Mouse (Mus musculus): Measurements from ENCODE around the gene Spa17.

Gene Spa17

GRCm38 (mm10) chr9:37613182-37613910, at the start of gene Spa17:
TSS of gene Spa17 (minus strand) at chr9:37613722.
- in situ Hi-C loops (cut with MboI; ENCODE audit: unreplicated experiment in 2 of 2): loop anchor here (10.0 to 25.0 kb wide), 2 partner anchors 69 to 426 kb away; no protein-coding TSS in a partner anchor

GRCm38 (mm10) chr9:37663210-37663609, 49.7 kb upstream of the Spa17 start:
- in situ Hi-C loops (cut with MboI; ENCODE audit: unreplicated experiment in 2 of 2): no loop called here

- in situ Hi-C loops (cut with MboI; ENCODE audit: unreplicated experiment in 2 of 2): no loop called here
Measured at GRCm38 (mm10) chr9:37659413-37659812, 45.9 kb upstream of the Spa17 start.

- in situ Hi-C loops (cut with MboI; ENCODE audit: unreplicated experiment in 2 of 2): no loop called here
Measured at GRCm38 (mm10) chr9:37656931-37657481, 43.5 kb upstream of the Spa17 start, which contains the start of gene Tbrg1. TSS of gene Tbrg1 (minus strand) at chr9:37657312.

- in situ Hi-C loops (cut with MboI; ENCODE audit: unreplicated experiment in 2 of 2): no loop called here
Measured at GRCm38 (mm10) chr9:37656439-37656881, 42.9 kb upstream of the Spa17 start.

- in situ Hi-C loops (cut with MboI; ENCODE audit: unreplicated experiment in 2 of 2): no loop called here
Measured at GRCm38 (mm10) chr9:37655961-37656360, 42.4 kb upstream of the Spa17 start.

- in situ Hi-C loops (cut with MboI; ENCODE audit: unreplicated experiment in 2 of 2): no loop called here
Measured at GRCm38 (mm10) chr9:37653836-37654235, 40.3 kb upstream of the Spa17 start.

- in situ Hi-C loops (cut with MboI; ENCODE audit: unreplicated experiment in 2 of 2): no loop called here
Measured at GRCm38 (mm10) chr9:37650639-37651038, 37.1 kb upstream of the Spa17 start.

GRCm38 (mm10) chr9:37646246-37646645, 32.7 kb upstream of the Spa17 start:
- in situ Hi-C loops (cut with MboI; ENCODE audit: unreplicated experiment in 2 of 2): no loop called here

DNA sequence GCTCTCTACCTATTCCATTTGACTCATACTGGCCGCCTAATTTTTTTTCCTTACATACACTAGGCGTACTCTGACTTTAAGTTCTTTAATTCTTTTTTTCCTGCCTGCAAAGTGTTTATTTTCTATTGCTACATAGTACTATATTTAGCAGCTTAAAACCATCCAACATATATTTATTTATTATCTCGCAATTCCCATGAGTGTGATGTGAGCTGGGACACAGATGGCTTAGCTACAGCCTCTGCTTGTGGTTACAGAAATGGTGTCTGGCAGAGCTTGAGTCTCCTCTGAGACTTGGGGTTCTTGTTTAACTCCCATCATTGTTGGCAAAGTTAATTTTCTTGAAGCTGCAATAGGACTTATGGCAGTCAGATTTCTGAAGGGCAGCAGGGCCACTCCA, 25.2 kb upstream of the Spa17 start:
- in situ Hi-C loops (cut with MboI; ENCODE audit: unreplicated experiment in 2 of 2): no loop called here

- in situ Hi-C loops (cut with MboI; ENCODE audit: unreplicated experiment in 2 of 2): no loop called here
Measured at GRCm38 (mm10) chr9:37636800-37637542, 23.4 kb upstream of the Spa17 start.

DNA sequence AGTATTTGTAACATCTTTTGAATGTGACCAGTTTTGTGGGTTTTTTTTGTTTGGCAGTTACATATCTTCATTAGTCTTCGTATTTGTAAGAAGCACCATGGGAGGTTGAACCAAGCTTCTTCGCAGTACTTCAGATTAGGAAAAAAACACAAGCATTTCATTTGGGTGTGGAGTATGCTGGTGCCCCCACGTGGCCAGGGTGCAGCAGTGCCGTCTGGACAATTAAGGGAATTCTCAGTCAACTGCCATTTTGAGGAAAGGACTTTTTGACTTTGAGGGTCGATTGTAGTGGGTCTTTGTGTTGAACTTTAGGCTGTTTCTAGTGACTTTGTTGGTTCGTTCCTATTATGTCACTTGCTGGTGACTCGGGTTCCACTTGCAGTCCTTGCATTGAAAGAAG, 22.8 kb upstream of the Spa17 start:
- in situ Hi-C loops (cut with MboI; ENCODE audit: unreplicated experiment in 2 of 2): no loop called here

- in situ Hi-C loops (cut with MboI; ENCODE audit: unreplicated experiment in 2 of 2): no loop called here
Measured at GRCm38 (mm10) chr9:37634269-37634668, 20.7 kb upstream of the Spa17 start.

GRCm38 (mm10) chr9:37632305-37632704, 18.8 kb upstream of the Spa17 start:
- in situ Hi-C loops (cut with MboI; ENCODE audit: unreplicated experiment in 2 of 2): no loop called here

DNA sequence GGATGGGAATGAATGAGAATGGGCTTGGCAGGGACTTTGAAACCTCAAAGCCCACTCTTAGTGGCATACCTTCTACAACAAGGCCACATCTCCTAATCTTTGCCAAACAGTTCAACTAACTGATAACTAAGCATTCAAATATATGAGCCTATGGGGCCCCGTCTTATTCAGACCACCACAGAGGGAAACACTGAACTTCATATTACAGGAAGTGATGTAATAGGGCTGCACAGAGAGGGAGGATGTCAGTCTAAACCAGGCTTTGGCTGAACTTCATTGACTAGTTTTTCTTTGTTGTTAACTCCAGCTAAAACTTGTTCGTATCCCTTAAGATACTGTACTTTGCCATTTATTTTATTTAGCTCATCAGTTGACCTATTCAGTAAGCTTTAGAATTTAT, 16.4 kb upstream of the Spa17 start:
- in situ Hi-C loops (cut with MboI; ENCODE audit: unreplicated experiment in 2 of 2): no loop called here

GRCm38 (mm10) chr9:37628581-37628980, 15.1 kb upstream of the Spa17 start:
- in situ Hi-C loops (cut with MboI; ENCODE audit: unreplicated experiment in 2 of 2): no loop called here

DNA sequence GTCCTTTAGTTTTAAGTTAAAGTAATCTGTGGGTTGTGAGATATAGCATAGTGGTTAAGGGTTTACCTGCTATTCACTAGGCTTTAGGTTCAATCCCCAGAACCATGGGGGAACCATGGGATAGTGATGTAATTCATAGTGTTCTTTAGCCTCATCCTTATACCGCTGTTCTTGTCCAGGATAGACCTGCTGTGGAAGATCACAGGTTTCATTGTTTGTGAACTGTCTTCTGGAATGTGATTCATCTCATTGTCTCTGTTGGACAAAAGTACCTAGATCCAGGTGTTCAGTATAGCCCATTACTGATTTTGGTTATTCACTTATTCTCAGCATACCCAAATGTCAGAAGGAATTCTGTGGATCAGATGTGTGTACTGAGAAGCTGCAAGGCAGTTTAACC, 13.7 kb upstream of the Spa17 start:
- in situ Hi-C loops (cut with MboI; ENCODE audit: unreplicated experiment in 2 of 2): no loop called here

DNA sequence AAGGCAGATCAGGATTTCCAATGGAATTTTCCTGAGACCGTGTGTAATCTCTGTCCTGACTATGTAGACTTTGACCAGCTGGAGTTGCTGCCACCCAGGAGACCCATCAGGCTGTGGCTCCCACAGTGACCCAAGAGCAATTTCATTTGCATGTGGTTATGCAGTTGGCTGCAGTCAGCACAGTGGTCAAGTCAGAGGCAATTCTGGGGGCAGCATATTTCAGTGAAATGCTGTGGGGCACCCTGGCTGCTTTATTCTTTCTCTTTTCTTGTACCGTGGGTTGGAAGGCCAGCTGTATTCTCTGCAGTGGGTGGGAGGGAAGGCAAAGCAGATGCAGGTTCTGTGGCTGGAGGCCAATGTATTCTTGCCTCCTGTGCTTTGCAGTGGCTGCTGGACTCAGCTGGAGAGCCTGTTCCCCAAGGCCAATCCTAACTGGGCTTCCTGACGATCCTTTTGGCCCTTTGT, 12.6 kb upstream of the Spa17 start:
- in situ Hi-C loops (cut with MboI; ENCODE audit: unreplicated experiment in 2 of 2): no loop called here

DNA sequence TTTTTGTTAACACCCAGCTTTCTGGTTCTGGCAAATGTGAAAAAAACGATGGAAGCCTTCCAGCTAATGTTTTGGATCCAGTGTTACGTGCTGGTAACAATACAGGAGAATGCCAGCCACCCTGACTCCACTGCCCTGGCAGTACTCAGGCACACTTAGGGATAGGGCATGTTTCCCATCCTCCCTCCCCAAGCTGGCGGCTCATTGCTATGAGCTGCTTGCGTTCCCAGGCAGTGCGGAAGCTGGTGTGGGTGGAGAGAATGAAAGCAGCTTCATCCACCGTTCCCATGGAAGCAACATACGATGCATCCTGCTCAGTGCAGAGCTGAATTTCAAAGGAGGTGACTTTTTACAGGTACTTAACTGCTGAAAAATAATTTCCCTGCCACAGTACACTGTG, 12.1 kb upstream of the Spa17 start:
- in situ Hi-C loops (cut with MboI; ENCODE audit: unreplicated experiment in 2 of 2): no loop called here

DNA sequence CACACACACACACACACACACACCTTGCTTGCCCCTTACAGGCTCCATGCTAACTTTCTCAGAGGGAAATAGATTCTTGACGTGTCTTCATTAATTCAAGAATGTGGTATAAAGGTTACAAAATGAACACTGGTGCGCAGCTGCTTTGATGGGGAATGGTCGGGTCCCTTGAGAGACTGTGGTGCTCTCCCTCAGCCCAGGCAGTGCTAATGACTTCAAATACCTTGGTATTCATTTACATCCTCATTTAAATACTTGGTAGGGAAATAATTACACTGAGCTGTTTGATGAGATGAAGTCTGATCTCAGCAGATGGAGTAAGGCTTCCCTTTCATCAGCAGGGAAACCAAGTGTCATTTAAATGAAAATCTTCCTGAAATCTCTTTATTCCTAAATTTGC, 11.6 kb upstream of the Spa17 start:
- in situ Hi-C loops (cut with MboI; ENCODE audit: unreplicated experiment in 2 of 2): no loop called here

- in situ Hi-C loops (cut with MboI; ENCODE audit: unreplicated experiment in 2 of 2): loop anchor here in 1 of 2 experiments (25.0 kb wide), 1 partner anchor 437 kb away; no protein-coding TSS in a partner anchor
Measured at GRCm38 (mm10) chr9:37624502-37624901, 11.0 kb upstream of the Spa17 start.

Measured in v-Abl transformed pro-B cells (cell line).